Mouse (Mus musculus): ENCODE data around the gene Arrb1.

The Arrb1 gene

DNA sequence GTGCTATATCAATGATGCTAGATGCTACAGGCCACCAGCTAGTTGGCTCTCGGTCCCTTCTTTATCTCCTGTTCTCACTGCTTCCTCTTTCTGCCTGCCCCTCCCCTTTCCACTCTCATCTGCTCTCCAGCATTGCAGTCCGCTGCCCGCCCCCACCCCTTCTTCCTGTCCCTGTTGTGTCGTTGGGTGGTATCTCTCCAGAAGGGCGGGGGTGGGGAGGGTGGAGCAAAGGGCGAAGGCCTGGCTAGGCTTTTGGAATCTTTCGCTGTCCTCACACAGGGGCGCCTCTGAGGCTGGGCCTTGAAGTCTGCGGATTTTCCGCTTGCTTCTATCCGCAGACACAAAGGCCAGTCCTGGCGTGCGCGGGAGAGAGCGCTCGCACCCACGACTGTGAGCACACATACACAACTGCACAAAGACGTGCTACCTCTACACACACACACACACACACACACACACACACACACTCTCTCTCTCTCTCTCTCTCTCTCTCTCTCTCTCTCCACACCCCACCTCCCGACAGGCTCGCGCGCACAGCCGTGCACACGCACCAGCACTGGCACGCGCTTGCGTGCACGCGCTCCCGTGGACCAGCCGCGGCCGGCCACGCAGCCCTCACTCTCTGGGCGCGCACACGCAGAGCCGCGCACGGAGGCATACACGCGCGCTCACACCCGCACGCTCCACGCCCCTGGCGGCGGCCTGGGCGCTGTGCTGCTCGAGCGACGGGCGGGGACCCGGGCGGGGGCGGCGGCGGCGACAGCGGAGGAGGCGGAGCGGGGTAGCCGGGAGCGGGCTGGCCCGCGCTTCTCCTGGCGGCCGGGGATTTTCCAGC is at the start of gene Arrb1:
TSS of gene Arrb1 (plus strand) at position 566 of the 835 bp plus-strand sequence.
- in situ Hi-C loops (cut with MboI; ENCODE audit: low sequenced_read_pairs): no loop called here

DNA sequence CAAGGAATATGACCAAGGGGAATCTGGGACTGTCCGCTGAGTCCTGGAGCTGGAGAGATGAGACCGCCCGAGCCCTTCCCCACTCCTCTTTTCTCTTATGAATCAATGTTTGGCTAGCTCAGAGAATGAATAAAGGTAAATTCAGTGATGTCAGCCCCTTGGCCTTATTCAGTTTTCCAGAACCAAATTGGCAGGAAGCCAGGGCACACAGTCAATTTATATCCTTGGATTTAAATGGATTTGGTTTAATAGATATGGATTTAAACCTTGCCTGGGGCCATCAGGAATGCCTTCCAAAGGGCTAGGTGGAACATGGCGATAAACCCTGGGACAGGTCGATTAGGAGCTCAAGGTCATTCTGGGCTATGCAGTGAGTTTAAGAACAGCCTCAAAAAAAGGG is 45.6 kb upstream of the Arrb1 start:
- in situ Hi-C loops (cut with MboI; ENCODE audit: low sequenced_read_pairs): no loop called here

DNA sequence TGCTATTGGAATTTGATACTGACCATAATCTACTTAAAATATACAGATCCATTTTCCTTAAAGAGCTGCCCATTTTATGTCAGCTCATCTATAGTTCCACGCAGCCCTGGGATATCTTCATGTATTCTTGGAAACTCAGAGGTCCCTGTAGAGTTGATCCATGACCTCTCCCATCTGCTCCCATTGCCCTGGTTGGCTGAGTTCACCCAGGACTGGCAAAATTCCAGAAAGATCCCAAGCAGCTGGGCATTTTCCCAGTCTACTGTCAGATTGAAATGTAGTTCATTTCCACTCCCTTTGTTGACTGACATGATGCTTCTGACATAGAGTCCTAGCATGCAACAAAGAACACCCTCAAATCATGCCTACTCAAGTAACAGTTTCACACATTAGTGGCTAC is 36.1 kb upstream of the Arrb1 start:
- in situ Hi-C loops (cut with MboI; ENCODE audit: low sequenced_read_pairs): no loop called here

DNA sequence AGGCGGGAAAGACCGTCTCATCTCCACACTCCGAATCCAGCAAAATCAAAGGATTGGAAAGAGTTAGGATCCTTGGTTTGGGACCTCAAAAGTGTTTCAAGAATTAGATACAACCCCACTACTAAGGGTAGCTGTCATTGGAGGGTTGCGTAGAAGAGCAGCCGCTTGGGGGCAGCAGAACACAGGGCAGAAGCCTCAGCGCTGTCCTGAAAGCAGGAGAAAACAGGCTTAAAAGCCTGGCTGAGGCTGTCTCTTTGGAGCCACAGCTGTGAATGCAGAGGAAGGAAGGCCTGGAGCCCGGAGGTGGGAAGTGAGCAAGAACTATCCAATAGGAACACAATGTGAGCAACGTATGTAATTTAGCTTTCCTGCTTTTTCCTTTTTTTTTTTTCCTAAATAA is 35.1 kb upstream of the Arrb1 start:
- in situ Hi-C loops (cut with MboI; ENCODE audit: low sequenced_read_pairs): no loop called here

DNA sequence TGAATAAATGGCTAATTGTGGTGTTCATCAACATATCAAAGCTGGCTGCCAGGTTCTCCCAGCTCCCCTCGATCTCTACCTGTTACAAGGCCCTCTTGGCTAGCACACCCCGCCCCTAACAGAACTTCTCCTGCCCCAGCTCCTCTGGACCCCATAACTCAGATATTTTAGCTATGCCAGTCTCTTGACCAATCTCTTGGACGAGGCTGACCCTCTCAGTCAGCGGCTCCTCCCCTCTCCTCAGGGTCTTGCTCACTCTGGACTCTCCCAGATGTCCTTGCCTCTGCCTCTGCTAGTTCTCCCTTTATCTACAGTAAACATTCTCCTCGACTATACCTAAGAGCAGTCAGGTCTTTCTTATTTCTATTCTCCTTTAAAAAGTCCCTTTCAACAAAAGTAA is 34.6 kb upstream of the Arrb1 start:
- in situ Hi-C loops (cut with MboI; ENCODE audit: low sequenced_read_pairs): no loop called here

- in situ Hi-C loops (cut with MboI; ENCODE audit: low sequenced_read_pairs): no loop called here
Observed at GRCm38 (mm10) chr7:99501148-99501547, 34.1 kb upstream of the Arrb1 start.

- in situ Hi-C loops (cut with MboI; ENCODE audit: low sequenced_read_pairs): no loop called here
Observed at GRCm38 (mm10) chr7:99504556-99504955, 30.7 kb upstream of the Arrb1 start.

DNA sequence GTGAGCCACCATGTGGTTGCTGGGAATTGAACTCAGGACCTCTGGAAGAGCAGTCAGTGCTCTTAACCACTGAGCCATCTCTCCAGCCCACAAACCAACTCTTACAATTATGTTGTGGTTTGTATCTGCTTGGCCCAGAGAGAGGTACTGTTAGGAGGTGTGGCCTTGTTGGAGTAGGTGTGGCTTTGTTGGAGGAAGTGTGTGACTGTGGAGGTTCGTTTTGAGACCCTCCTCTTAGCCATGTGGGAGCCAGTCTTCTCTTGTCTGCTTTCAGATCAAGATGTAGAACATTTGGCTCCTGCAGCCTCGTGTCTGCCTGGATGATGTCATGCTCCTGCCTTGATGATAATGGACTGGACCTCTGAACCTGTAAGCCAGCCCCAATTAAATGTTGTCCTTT is 27.1 kb upstream of the Arrb1 start:
- in situ Hi-C loops (cut with MboI; ENCODE audit: low sequenced_read_pairs): loop anchor here (5.0 kb wide), 1 partner anchor 44 kb away; no protein-coding TSS in a partner anchor

DNA sequence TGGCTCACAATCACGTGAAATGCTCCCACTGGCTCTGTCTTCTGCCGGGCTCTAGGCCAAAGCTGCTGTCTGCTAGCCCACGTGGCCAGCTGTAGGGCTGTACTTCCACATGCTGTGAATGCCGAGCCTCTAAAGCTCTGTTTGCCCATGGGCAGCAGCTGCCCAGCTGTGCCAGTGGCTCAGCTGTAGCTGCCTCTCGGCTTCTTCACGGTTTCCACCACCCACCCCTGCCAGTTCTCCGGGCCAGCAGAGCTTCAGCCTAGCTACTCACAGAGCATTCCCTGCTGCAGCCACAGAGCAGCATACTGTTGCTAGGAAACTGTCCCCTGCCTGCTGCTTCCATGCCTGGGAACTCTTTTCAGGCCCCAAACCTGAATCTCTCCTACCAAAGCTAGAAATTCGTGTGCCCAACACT is 25.2 kb upstream of the Arrb1 start:
- in situ Hi-C loops (cut with MboI; ENCODE audit: low sequenced_read_pairs): no loop called here

- in situ Hi-C loops (cut with MboI; ENCODE audit: low sequenced_read_pairs): no loop called here
Observed at GRCm38 (mm10) chr7:99516092-99516813, 19.0 kb upstream of the Arrb1 start.

GRCm38 (mm10) chr7:99516814-99517157 is 18.5 kb upstream of the Arrb1 start:
- in situ Hi-C loops (cut with MboI; ENCODE audit: low sequenced_read_pairs): no loop called here

GRCm38 (mm10) chr7:99518954-99519644 is 16.2 kb upstream of the Arrb1 start:
- in situ Hi-C loops (cut with MboI; ENCODE audit: low sequenced_read_pairs): no loop called here

- in situ Hi-C loops (cut with MboI; ENCODE audit: low sequenced_read_pairs): no loop called here
Observed at GRCm38 (mm10) chr7:99523121-99523520, 12.1 kb upstream of the Arrb1 start.

DNA sequence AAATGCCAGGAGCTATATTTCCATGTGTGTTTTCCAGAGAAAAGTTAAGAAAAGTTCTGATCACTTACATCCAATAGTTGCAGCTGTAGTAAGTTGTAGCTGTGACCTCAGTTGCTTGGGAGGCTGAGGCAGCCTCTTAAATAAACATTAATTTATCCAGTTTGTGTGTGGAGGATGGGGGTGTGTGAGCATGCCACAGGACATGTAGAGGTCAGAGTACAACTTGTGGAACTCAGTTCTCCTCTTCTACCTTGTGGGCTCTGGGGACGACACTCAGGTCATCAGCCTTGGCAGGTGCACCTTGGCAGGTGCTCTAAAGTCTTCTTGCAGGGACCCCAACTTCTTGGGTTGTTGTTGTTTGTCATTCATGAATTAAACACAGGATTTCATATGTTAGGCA is 11.4 kb upstream of the Arrb1 start:
- in situ Hi-C loops (cut with MboI; ENCODE audit: low sequenced_read_pairs): no loop called here

- in situ Hi-C loops (cut with MboI; ENCODE audit: low sequenced_read_pairs): no loop called here
Observed at GRCm38 (mm10) chr7:99528547-99528946, 6.7 kb upstream of the Arrb1 start.

GRCm38 (mm10) chr7:99529410-99529809 is 5.9 kb upstream of the Arrb1 start:
- in situ Hi-C loops (cut with MboI; ENCODE audit: low sequenced_read_pairs): no loop called here

DNA sequence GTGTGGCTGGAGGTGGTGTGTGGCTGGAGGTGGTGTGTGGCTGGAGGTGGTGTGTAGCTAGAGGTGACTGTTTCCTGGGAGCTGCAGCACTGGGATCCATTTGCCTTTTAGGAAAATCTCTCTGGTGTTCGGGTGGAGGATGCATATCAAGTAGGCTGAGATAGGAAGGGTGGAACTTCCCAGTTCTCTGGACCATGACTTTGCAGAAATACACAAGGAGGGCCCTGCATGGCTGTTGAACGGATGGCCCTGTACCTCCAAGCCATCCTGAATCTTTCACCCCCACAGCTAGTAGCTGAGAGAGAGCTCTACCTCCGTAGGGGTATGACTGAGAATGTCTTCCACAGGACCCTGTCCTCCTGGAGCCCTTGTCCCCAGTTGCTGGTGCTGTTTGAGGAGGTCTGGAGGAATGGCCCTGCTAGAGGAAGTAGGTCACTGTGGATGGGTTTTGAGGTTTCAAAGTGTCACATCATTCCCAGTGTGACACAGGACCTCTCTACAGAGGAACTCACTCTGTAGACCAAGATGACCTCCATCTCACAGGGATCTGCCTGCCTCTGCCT is 3.8 kb upstream of the Arrb1 start:
- in situ Hi-C loops (cut with MboI; ENCODE audit: low sequenced_read_pairs): no loop called here

DNA sequence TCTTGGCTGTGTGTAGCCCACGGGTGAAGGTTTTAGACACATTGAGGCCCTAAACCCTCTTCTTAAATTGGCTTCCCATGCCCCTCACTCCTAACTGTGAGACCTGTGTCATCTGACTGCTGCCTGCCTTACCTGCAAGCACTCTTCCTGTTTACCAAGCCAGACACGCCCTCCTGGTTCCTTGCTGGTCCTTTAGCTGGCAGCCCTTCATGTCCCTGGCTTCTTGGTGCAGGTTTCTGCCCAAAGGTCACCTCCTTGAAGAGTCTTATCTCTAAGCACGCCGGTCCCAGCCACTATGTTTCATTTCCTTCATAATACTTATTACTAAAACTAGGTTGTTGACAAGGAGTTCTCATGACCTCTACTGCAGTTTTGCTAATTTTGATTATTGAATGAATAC is 2.7 kb upstream of the Arrb1 start:
- in situ Hi-C loops (cut with MboI; ENCODE audit: low sequenced_read_pairs): no loop called here

- in situ Hi-C loops (cut with MboI; ENCODE audit: low sequenced_read_pairs): no loop called here
Observed at GRCm38 (mm10) chr7:99533600-99533999, 1.7 kb upstream of the Arrb1 start.

GRCm38 (mm10) chr7:99534501-99534900 is 765 bp upstream of the Arrb1 start:
- in situ Hi-C loops (cut with MboI; ENCODE audit: low sequenced_read_pairs): no loop called here

- in situ Hi-C loops (cut with MboI; ENCODE audit: low sequenced_read_pairs): no loop called here
Observed at GRCm38 (mm10) chr7:99535741-99536501, 655 bp downstream of the Arrb1 start.
